Mouse (Mus musculus) liver, adult (tissue): ENCODE measurements around the gene Prrc2b.

ENCODE experiments used
- GATA4 ChIP-seq: IDR thresholded peaks from 2 replicates; pipeline ENCODE4 v1.6.1; 2014; ENCODE audit warnings: mild to moderate bottlenecking, low read length; ENCODE audit not compliant: insufficient replicate concordance

Prrc2b gene

GRCm38 (mm10) chr2:32215576-32215975 is 64.7 kb downstream of the Prrc2b start:
- no peak for TF ChIP-seq GATA4

GRCm38 (mm10) chr2:32216506-32216905 is 65.6 kb downstream of the Prrc2b start:
- TF ChIP-seq GATA4: no peak

- TF ChIP-seq GATA4: no peak
Measured at GRCm38 (mm10) chr2:32217656-32218055, 66.8 kb downstream of the Prrc2b start.

GRCm38 (mm10) chr2:32218113-32218512 is 67.2 kb downstream of the Prrc2b start:
- no peak for TF ChIP-seq GATA4

- no peak for TF ChIP-seq GATA4
Measured at GRCm38 (mm10) chr2:32218541-32219334, 67.9 kb downstream of the Prrc2b start.

- no peak for TF ChIP-seq GATA4
Measured at GRCm38 (mm10) chr2:32219501-32219900, 68.6 kb downstream of the Prrc2b start.

- no peak for TF ChIP-seq GATA4
Measured at GRCm38 (mm10) chr2:32220021-32220420, 69.1 kb downstream of the Prrc2b start.

- no peak for TF ChIP-seq GATA4
Measured at GRCm38 (mm10) chr2:32220969-32221368, 70.1 kb downstream of the Prrc2b start.

GRCm38 (mm10) chr2:32221577-32221976 is 70.7 kb downstream of the Prrc2b start:
- no peak for TF ChIP-seq GATA4

GRCm38 (mm10) chr2:32222057-32222456 is 71.2 kb downstream of the Prrc2b start:
- TF ChIP-seq GATA4: no peak

- TF ChIP-seq GATA4: no peak
Measured at GRCm38 (mm10) chr2:32235433-32235832, 84.6 kb downstream of the Prrc2b start.

GRCm38 (mm10) chr2:32235886-32236759 is 85.2 kb downstream of the Prrc2b start, which contains the start of gene Pomt1:
Gene Pomt1, plus strand, starts transcription at chr2:32236590.
- TF ChIP-seq GATA4: peak; percentile 39; the same call in 1 of the 2 replicates

GRCm38 (mm10) chr2:32236760-32237487 is 86.0 kb downstream of the Prrc2b start:
- 0 out of 2 replicates have a peak, but pooled peaks have one; percentile 2 for TF ChIP-seq GATA4

- TF ChIP-seq GATA4: no peak
Measured at GRCm38 (mm10) chr2:32237571-32237970, 86.7 kb downstream of the Prrc2b start.
